Mouse (Mus musculus): Measurements from ENCODE around the gene Gpx4.

GRCm38 (mm10) chr10:80071516-80071900 is 24.5 kb downstream of the Gpx4 start:
- no peak for TF ChIP-seq CTCF (IDR thresholded peaks at IDR 0.05; ENCODE audit: extremely low read depth, insufficient read depth, insufficient read length, insufficient replicate concordance)
- TF ChIP-seq POLR2A (IDR thresholded peaks at IDR 0.05; ENCODE audit: low read depth, low read length) = no peak

Data from spleen, adult 2 months (tissue).